Mouse (Mus musculus) kidney, postnatal 0 days (tissue): ENCODE measurements around the gene Slc35e1. TPM values are rescaled to one million over a fixed set of nuclear protein-coding genes. Genes with fewer than 3 reads are reported as not detected.

Experiments
- ATAC-seq: fragments of 200-750 bp; cut with Nextera tagmentation; replicated peaks from 2 replicates; pipeline ENCODE4 v1.8.0; 2017; ENCODE audit warnings: low read depth, moderate number of reproducible peaks, moderate TSS enrichment, moderate library complexity; ENCODE audit not compliant: low FRiP score
- DNase-seq: peaks from one replicate; pipeline ENCODE4 v3.0.0-alpha.2; 2016; ENCODE audit warnings: low spot score
- H3K27ac ChIP-seq: fragments of 300-500 bp; sonication (generic); 2 replicates; pipeline ENCODE4 v1.5.1; 2014; ENCODE audit warnings: mild to moderate bottlenecking
- H3K27me3 ChIP-seq: fragments of 300-500 bp; sonication (generic); 2 replicates; pipeline ENCODE4 v1.6.1; 2014; ENCODE audit warnings: low read length, mixed read lengths; ENCODE audit not compliant: insufficient read depth
- H3K36me3 ChIP-seq: fragments of 300-500 bp; sonication (generic); 2 replicates; pipeline ENCODE4 v1.6.1; 2014; ENCODE audit warnings: low read length, mixed read lengths; ENCODE audit not compliant: insufficient read depth
- H3K4me1 ChIP-seq: fragments of 300-500 bp; sonication (generic); replicated peaks from 2 replicates; pipeline ENCODE4 v1.6.1; 2014; ENCODE audit warnings: antibody characterized with exemption, low read length, mixed read lengths; ENCODE audit not compliant: insufficient read depth
- H3K4me2 ChIP-seq: fragments of 300-500 bp; sonication (generic); 2 replicates; pipeline ENCODE4 v1.6.1; 2014; ENCODE audit warnings: mild to moderate bottlenecking, low read length, moderate library complexity, mixed read lengths
- H3K4me3 ChIP-seq: fragments of 300-500 bp; sonication (generic); replicated peaks from 2 replicates; pipeline ENCODE4 v1.5.1; 2014; ENCODE audit warnings: low read depth, low read length
- H3K9ac ChIP-seq: fragments of 300-500 bp; sonication (generic); 2 replicates; pipeline ENCODE4 v1.6.1; 2014; ENCODE audit warnings: low read depth, low read length
- H3K9me3 ChIP-seq: fragments of 300-500 bp; sonication (generic); replicated peaks from 2 replicates; pipeline ENCODE4 v1.6.1; 2016; ENCODE audit warnings: low read length, inconsistent platforms, mixed read lengths
- CTCF ChIP-seq: IDR thresholded peaks from 2 replicates; pipeline ENCODE4 v1.5.1; 2016; ENCODE audit warnings: antibody characterized with exemption, low read depth, mild to moderate bottlenecking, moderate library complexity
- WGBS: fragments of 180-500 bp; shearing (Covaris S2); extraction: QIAGEN DNeasy Blood & Tissue Kit; methylation state at CpG from one replicate; pipeline ENCODE4 v1.1.7; 2014; 5-methylcytosine and 5-hydroxymethylcytosine counted together
- polyA plus RNA-seq: library from polyadenylated mRNA; unstranded; fragments of >200 nt; fragmentation: Nextera tagmentation; extraction: Ambion mirVana; gene quantifications from 2 replicates; pipeline ENCODE4 v1.2.1, GENCODE M21; 2015

Gene Slc35e1
- polyA plus RNA-seq, 1 experiment from 2014 or later = 9.1 TPM

GRCm38 (mm10) chr8:72492622-72493081, 238 bp upstream of the Slc35e1 start:
- H3K4me1 ChIP-seq = peaks cover 3% of the 10 kb centered on the region; the same call in 1 of the 2 replicates
- no peak for TF ChIP-seq CTCF
- H3K9me3 ChIP-seq = no peaks in the 10 kb centered on the region
- H3K27ac ChIP-seq = peak overlapping the region; percentile 85
- peak overlapping the region; percentile 82 for H3K9ac ChIP-seq
- peak; percentile 98 for DNase-seq
- ATAC-seq = peak; percentile 99
- no peaks in the 10 kb centered on the region for H3K27me3 ChIP-seq
- under 1% methylated on average over 51 of the region's 56 CpGs for WGBS
- H3K36me3 ChIP-seq = peaks cover 31% of the 10 kb centered on the region; the same call in 1 of the 2 replicates
- H3K4me2 ChIP-seq = peak overlapping the region; percentile 89
- peak overlapping the region; percentile 95 for H3K4me3 ChIP-seq

DNA sequence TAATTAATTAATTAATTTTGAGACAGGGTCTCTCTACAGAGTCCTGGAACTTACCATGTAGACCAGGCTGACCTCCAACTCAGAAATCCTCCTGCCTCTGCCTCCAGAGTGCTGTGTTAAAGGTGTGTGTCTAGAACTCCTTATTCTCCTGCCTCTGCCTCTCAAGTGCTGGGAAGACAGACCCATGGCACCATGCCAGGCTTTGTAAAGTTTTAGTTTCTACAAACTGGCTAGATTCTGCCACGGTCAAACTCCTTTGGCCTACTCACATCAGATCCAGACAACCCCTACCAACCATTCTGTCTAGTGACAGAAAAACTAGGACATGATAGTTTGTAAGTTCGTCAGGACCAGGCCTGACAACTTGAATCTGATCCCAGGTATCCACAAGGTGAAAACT, 1.4 kb downstream of the Slc35e1 start:
- no peak for TF ChIP-seq CTCF
- Histone ChIP-seq H3K4me3 (no peak overlapping the region), H3K27ac (no peak overlapping the region), H3K27me3 (no peaks in the 10 kb centered on the region), H3K4me1 (peaks cover 3% of the 10 kb centered on the region; the same call in 1 of the 2 replicates), H3K9ac (peak overlapping the region; percentile 82; the same call in 1 of the 2 replicates), H3K9me3 (no peaks in the 10 kb centered on the region), H3K36me3 (peaks cover 20% of the 10 kb centered on the region; the same call in 1 of the 2 replicates), H3K4me2 (peak overlapping the region; percentile 89)
- ATAC-seq (no peak), DNase-seq (no peak)
- WGBS = 73% methylated on average over 2 of the region's 2 CpGs

- H3K36me3 ChIP-seq = peaks cover 29% of the 10 kb centered on the region
- no peak for ATAC-seq
Observed at GRCm38 (mm10) chr8:72487014-72487413, 5.4 kb downstream of the Slc35e1 start.

DNA sequence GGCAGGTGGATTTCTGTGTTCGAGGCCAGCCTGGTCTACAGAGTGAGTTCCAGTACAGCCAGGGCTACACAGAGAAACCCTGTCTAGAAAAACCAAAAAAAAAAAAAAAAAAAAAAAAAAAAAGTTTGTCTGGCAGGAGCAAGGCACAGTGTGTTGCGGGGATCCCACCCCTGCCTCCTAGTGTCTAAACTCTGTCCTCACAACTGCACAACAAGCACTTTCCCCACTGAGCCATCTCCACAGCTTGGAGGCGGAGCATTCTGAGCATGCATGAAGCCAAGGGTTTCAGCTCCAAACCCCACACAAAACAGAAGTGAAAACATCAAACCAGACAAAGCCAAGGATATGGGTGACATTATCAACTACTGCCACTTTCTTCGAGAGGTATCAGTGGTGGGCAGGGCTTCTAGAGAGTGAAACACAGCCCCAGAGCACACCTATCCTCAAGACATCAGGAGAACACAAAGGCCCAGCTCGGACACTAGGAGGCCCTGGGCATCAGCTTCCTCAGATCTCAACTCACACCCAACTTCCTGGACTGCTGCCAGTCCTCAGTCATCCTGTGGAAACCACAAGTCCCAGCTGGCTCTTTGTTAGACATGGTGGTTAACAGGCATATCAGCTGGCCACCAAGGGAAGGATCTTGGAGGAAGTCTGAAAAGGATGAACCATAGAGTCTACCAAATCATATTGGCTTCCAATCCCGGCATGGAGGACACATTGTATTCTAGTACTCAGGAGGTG, 6.8 kb downstream of the Slc35e1 start:
- no peak for ATAC-seq
- 83% methylated on average over 6 of the region's 6 CpGs for WGBS
- H3K9me3 ChIP-seq = no peaks in the 10 kb centered on the region
- H3K36me3 ChIP-seq = peaks cover 29% of the 10 kb centered on the region
- H3K4me2 ChIP-seq = no peak overlapping the region
- peak; percentile 23 for DNase-seq
- H3K27ac ChIP-seq = no peak overlapping the region
- TF ChIP-seq CTCF = peak; percentile 29; the same call in 1 of the 2 replicates
- H3K27me3 ChIP-seq = no peaks in the 10 kb centered on the region
- H3K4me3 ChIP-seq = no peak overlapping the region
- H3K4me1 ChIP-seq = no peaks in the 10 kb centered on the region
- no peak overlapping the region for H3K9ac ChIP-seq

More at GRCm38 (mm10) chr8:72487014-72487413, 5.4 kb downstream of the Slc35e1 start:
- TF ChIP-seq CTCF = no peak
- no peaks in the 10 kb centered on the region for H3K27me3 ChIP-seq
- H3K9me3 ChIP-seq = no peaks in the 10 kb centered on the region
- no peak overlapping the region for H3K4me2 ChIP-seq
- DNase-seq = no peak
- H3K27ac ChIP-seq = no peak overlapping the region
- H3K4me1 ChIP-seq = no peaks in the 10 kb centered on the region; the same call in 1 of the 2 replicates
- H3K9ac ChIP-seq = no peak overlapping the region
- no peak overlapping the region for H3K4me3 ChIP-seq

DNA sequence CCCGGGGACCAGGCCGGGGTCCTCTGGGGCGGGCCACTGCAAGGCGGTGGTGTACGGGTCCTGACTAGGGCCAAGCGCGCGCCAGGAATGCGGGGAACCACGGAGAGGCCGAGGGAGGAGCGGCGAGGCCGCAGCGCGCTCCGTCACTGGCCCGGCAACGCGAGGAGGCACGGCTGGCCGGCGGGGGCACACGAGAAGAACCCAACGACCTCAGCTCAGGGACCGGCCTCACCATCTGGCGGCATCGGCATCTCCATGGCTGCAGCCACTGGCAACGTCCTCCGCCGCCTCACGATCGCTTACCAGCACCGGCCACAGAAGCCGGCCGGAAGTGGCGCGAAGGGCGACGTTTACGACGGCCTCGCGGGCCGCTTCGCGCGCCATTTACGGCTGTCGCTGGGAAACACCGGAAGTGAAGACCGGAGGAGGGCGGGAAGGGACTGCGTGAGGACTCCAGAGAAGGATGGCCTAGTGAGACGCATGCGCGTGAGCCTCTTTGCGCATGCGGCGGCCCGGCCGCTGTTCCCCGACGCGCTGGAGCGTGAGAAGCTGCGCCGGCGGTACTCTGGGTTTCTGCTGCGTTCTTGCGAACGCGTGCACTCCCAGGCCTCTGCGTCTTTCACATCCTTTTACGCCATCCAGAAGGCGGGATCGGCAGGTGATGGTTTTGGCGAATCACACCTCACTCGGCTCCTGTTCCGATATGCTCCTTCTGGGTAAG, 17.4 kb downstream of the Slc35e1 start, which contains the start of gene Cherp:
Cherp (minus strand) TSS at position 401 of the 721 bp plus-strand sequence.
- DNase-seq (peak; percentile 99), ATAC-seq (peak; percentile 96)
- Histone ChIP-seq H3K27ac (peak within 1 kb of the TSS; percentile 90), H3K27me3 (no peaks in the 10 kb centered on the region), H3K4me2 (peak within 1 kb of the TSS; percentile 92), H3K9me3 (no peaks in the 10 kb centered on the region), H3K36me3 (peaks cover 20% of the 10 kb centered on the region), H3K4me1 (peaks cover 7% of the 10 kb centered on the region; the same call in 1 of the 2 replicates), H3K9ac (peak within 1 kb of the TSS; percentile 79), H3K4me3 (peak within 1 kb of the TSS; percentile 84)
- TF ChIP-seq CTCF = no peak
- under 1% methylated on average over 80 of the region's 80 CpGs for WGBS

- Histone ChIP-seq H3K9ac (no peak overlapping the region), H3K4me2 (no peak overlapping the region), H3K36me3 (peaks cover 63% of the 10 kb centered on the region), H3K4me3 (no peak overlapping the region), H3K9me3 (no peaks in the 10 kb centered on the region), H3K27me3 (no peaks in the 10 kb centered on the region), H3K27ac (no peak overlapping the region), H3K4me1 (0 out of 2 replicates have a peak, but pooled peaks cover 3% of the 10 kb centered on the region)
- WGBS = 92% methylated on average over 7 of the region's 7 CpGs
- no peak for TF ChIP-seq CTCF
- DNase-seq = no peak
- ATAC-seq = no peak
Observed at GRCm38 (mm10) chr8:72470684-72471083, 21.7 kb downstream of the Slc35e1 start.
